Mouse (Mus musculus): ENCODE data around the gene Fancd2os. TPM values are rescaled to one million over a fixed set of nuclear protein-coding genes. Genes with fewer than 3 reads are reported as not detected.
A peak's percentile ranks its signal among the peaks of the same experiment; 100 is the strongest.

The Fancd2os gene
- total and polyA plus RNA-seq, 3 experiments, result 0.12 to 0.22 TPM; not detected in 1

GRCm38 (mm10) chr6:113609293-113609692, 8.8 kb upstream of the Fancd2os start:
- peaks cover 19 to 25% of the 10 kb centered on the region in 2 experiments for H3K36me3 ChIP-seq (ENCODE audit: control insufficient read depth in 1 of 2, insufficient read depth in 2 of 2, low read length in 2 of 2)
- peaks cover 3 to 12% of the 10 kb centered on the region in 2 experiments; a peak in 3 of 4 replicates for H3K4me1 ChIP-seq (ENCODE audit: control insufficient read depth in 1 of 2, insufficient read depth in 2 of 2, low read length in 2 of 2)
- no peak for DNase-seq (ENCODE audit: low read depth, low spot score)
- H3K4me3 ChIP-seq (ENCODE audit: control insufficient read depth in 1 of 2, insufficient read depth in 1 of 2, low read depth in 2 of 2, low read length in 2 of 2), result no peak overlapping the region
- no peak for TF ChIP-seq SIN3A (IDR thresholded peaks at IDR 0.05; ENCODE audit: low read length)
- TF ChIP-seq GABPA (IDR thresholded peaks at IDR 0.05; ENCODE audit: low read depth, low read length), result no peak
- TF ChIP-seq ZKSCAN1 (IDR thresholded peaks at IDR 0.05; ENCODE audit: low read depth, low read length), result no peak
- TF ChIP-seq MAX (IDR thresholded peaks at IDR 0.05; ENCODE audit: low read length), result no peak
- no peak for TF ChIP-seq ELF1 (IDR thresholded peaks at IDR 0.05; ENCODE audit: low read depth, low read length)
- TF ChIP-seq TAL1 (IDR thresholded peaks at IDR 0.05; ENCODE audit: low read length), result no peak
- TF ChIP-seq USF1 (IDR thresholded peaks at IDR 0.05; ENCODE audit: low read depth, low read length), result no peak
- TF ChIP-seq ETS1 (IDR thresholded peaks at IDR 0.05; ENCODE audit: low read depth, low read length), result no peak
- no peak for TF ChIP-seq RCOR1 (IDR thresholded peaks at IDR 0.05; ENCODE audit: low read depth, low read length)
- H3K79me2 ChIP-seq (ENCODE audit: control insufficient read depth, insufficient read depth, low read length, poor library complexity), result peaks cover 42% of the 10 kb centered on the region
- no peak overlapping the region for H3K27ac ChIP-seq (ENCODE audit: control insufficient read depth, low read depth, low read length)
- no peaks in the 10 kb centered on the region for H3K27me3 ChIP-seq (ENCODE audit: control insufficient read depth in 1 of 2, insufficient read depth in 2 of 2, low read length in 2 of 2)
- no peaks in the 10 kb centered on the region for H3K9me3 ChIP-seq (replicated peaks; ENCODE audit: insufficient read depth, low read length)
- H3K9ac ChIP-seq (ENCODE audit: control insufficient read depth, low read depth, low read length, poor library complexity, severe bottlenecking), result no peak overlapping the region

DNA sequence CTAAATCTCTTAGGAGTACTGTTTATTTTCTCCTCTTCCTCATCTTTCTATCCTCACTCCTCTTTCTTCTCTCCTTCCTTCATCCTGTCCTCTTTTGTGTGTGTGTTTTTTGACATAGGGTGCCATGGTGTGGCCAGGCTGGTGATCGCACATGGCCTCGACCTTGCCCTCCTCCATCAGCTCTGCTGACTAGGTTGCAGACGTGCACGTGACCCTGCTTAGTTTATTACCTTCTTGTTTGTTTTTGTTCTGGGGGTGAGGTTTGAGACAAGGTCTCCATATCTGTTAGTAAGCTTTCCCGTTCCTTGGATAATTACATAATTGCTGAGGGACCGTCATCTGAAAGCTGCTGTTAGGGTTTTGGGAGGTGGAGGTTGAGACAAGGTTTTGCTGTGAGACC, 8.4 kb upstream of the Fancd2os start:
- Histone ChIP-seq H3K4me1 (ENCODE audit: control insufficient read depth in 1 of 2, insufficient read depth in 2 of 2, low read length in 2 of 2) (peaks cover 3 to 12% of the 10 kb centered on the region in 2 experiments; a peak in 3 of 4 replicates), H3K36me3 (ENCODE audit: control insufficient read depth in 1 of 2, insufficient read depth in 2 of 2, low read length in 2 of 2) (peaks cover 19 to 25% of the 10 kb centered on the region in 2 experiments)

DNA sequence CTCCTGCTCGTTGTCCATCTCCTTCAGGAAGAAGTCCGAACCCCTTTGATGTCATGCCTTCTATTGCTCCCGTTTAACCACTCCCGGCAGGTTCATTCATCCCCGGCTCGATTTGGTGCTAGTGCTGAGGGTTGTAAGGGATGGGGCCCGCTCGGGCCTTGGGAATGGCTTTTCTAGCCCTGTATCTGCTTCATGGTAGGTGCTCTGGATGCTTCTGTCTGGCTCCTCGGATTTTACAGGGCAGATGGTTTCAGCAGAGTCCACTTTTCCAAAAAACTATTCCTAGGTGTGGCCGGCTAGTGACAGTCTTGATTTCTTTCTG, 4.7 kb upstream of the Fancd2os start:
- H3K4me1 ChIP-seq (ENCODE audit: control insufficient read depth in 1 of 2, insufficient read depth in 2 of 2, low read length in 2 of 2), result peaks cover 3 to 19% of the 10 kb centered on the region in 2 experiments; a peak in 3 of 4 replicates
- DNase-seq (ENCODE audit: low read depth, low spot score), result no peak
- TF ChIP-seq EP300 (IDR thresholded peaks at IDR 0.05; ENCODE audit: low read depth in 1 of 2, low read length in 2 of 2) (no peak), KAT2A (conservative IDR thresholded peaks at IDR 0.05; ENCODE audit: low read depth, low read length) (no peak)

More for the DNA sequence above, 8.4 kb upstream of the Fancd2os start:
- TF ChIP-seq MAFK (IDR thresholded peaks at IDR 0.05; ENCODE audit: borderline replicate concordance, low read depth, low read length) (no peak), ELF1 (IDR thresholded peaks at IDR 0.05; ENCODE audit: low read depth, low read length) (no peak), TCF12 (IDR thresholded peaks at IDR 0.05; ENCODE audit: low read depth, low read length) (no peak), TAL1 (IDR thresholded peaks at IDR 0.05; ENCODE audit: low read length) (no peak), HCFC1 (IDR thresholded peaks at IDR 0.05; ENCODE audit: low read depth, low read length) (no peak), MAZ (IDR thresholded peaks at IDR 0.05; ENCODE audit: low read depth, low read length) (no peak), CHD1 (IDR thresholded peaks at IDR 0.05; ENCODE audit: low read depth, low read length) (no peak), MYB (IDR thresholded peaks at IDR 0.05; ENCODE audit: low read depth, low read length) (no peak), GATA1 (IDR thresholded peaks at IDR 0.05; ENCODE audit: low read depth, low read length) (no peak), KAT2A (conservative IDR thresholded peaks at IDR 0.05; ENCODE audit: low read depth, low read length) (no peak), SIN3A (IDR thresholded peaks at IDR 0.05; ENCODE audit: low read length) (no peak), MEF2A (IDR thresholded peaks at IDR 0.05; ENCODE audit: extremely low read depth, insufficient replicate concordance, low read depth, low read length, poor library complexity, severe bottlenecking) (no peak)
- no peak for DNase-seq (ENCODE audit: low read depth, low spot score)
- Histone ChIP-seq H3K4me3 (ENCODE audit: control insufficient read depth in 1 of 2, insufficient read depth in 1 of 2, low read depth in 2 of 2, low read length in 2 of 2) (no peak overlapping the region), H3K27me3 (ENCODE audit: control insufficient read depth in 1 of 2, insufficient read depth in 2 of 2, low read length in 2 of 2) (no peaks in the 10 kb centered on the region), H3K27ac (ENCODE audit: control insufficient read depth, low read depth, low read length) (no peak overlapping the region), H3K9ac (ENCODE audit: control insufficient read depth, low read depth, low read length, poor library complexity, severe bottlenecking) (no peak overlapping the region), H3K9me3 (replicated peaks; ENCODE audit: insufficient read depth, low read length) (no peaks in the 10 kb centered on the region), H3K79me2 (ENCODE audit: control insufficient read depth, insufficient read depth, low read length, poor library complexity) (peaks cover 42% of the 10 kb centered on the region)

More for the DNA sequence above, 4.7 kb upstream of the Fancd2os start:
- peaks cover 37% of the 10 kb centered on the region for H3K79me2 ChIP-seq (ENCODE audit: control insufficient read depth, insufficient read depth, low read length, poor library complexity)
- H3K27me3 ChIP-seq (ENCODE audit: control insufficient read depth in 1 of 2, insufficient read depth in 2 of 2, low read length in 2 of 2), result no peaks in the 10 kb centered on the region
- H3K4me3 ChIP-seq (ENCODE audit: control insufficient read depth in 1 of 2, insufficient read depth in 1 of 2, low read depth in 2 of 2, low read length in 2 of 2), result peak overlapping the region; percentile 82 to 86
- peaks cover 7 to 18% of the 10 kb centered on the region in 2 experiments; a peak in 3 of 4 replicates for H3K36me3 ChIP-seq (ENCODE audit: control insufficient read depth in 1 of 2, insufficient read depth in 2 of 2, low read length in 2 of 2)
- peak overlapping the region; percentile 85 for H3K9ac ChIP-seq (ENCODE audit: control insufficient read depth, low read depth, low read length, poor library complexity, severe bottlenecking)
- H3K9me3 ChIP-seq (replicated peaks; ENCODE audit: insufficient read depth, low read length), result no peaks in the 10 kb centered on the region
- H3K27ac ChIP-seq (ENCODE audit: control insufficient read depth, low read depth, low read length), result peak overlapping the region; percentile 58; the same call in 1 of the 2 replicates

All from MEL (cell line).